In the genomic region with DNA sequence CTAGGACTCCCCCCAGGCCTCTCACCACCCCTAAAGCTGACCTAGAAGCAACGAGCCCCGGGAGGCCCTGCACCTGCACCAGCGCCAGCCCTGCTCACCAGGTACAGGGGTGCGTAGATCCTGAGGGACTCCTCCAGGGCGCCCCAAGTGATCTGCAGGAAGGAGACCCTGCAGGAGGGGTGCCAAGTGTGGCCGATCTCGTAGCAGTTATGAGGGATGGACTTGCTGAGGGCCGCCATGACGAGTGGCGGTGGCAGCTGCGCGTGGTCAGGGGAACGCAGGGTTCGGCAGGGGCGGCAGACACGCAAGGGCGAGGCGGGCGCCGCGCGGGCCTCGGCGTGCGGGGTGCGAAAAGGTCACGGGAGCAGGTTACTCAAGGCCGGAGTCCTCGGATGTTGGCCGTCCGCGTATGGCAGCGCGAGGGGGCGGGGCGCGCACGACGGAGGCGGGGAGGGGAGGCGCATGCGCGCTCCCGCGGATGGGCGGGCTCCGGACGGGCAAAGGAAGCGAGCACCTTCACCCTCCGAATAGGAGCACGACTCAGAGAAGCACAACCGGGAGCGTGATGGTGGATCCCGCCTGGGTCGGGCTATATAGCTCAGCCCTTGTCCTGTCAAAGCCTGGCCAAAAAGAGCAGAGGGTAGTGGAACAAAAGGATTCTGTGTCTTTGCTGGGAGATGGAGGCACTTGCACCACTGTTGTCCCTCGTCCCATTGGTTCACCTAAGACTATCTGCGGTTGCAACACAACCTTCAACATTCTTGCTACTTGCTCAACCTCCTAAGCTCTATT, we compare ENCODE assay signal across 8 mouse cellular contexts.
A peak's percentile ranks its signal among the peaks of the same experiment; 100 is the strongest.
DNase-seq lines count a peak whose midpoint lies in the region; ATAC-seq and TF ChIP-seq lines count a peak whose summit lies in the region.

No protein-coding gene starts in this region.

- H3K9me3 ChIP-seq in ES-E14 (ENCODE audit: control insufficient read depth, insufficient read depth, low read depth, low read length), result no peaks in the 10 kb centered on the region
- H3K9me3 ChIP-seq in forebrain, embryonic 16.5 days (ENCODE audit: control insufficient read depth, low read length), result no peaks in the 10 kb centered on the region
- H3K9me3 ChIP-seq in lung, embryonic 15.5 days, result no peaks in the 10 kb centered on the region

- H3K36me3 ChIP-seq in ES-E14 (ENCODE audit: control insufficient read depth, insufficient read depth, low read length, poor library complexity, severe bottlenecking), result no peaks in the 10 kb centered on the region
- H3K36me3 ChIP-seq in forebrain, embryonic 16.5 days (ENCODE audit: control insufficient read depth, insufficient read depth), result no peaks in the 10 kb centered on the region
- no peaks in the 10 kb centered on the region for H3K36me3 ChIP-seq in lung, embryonic 15.5 days

- H3K27ac ChIP-seq in ES-E14 (ENCODE audit: insufficient read depth, low read depth, low read length, poor library complexity, severe bottlenecking), result peak overlapping the region; percentile 48; the same call in 1 of the 2 replicates
- H3K27ac ChIP-seq in forebrain, embryonic 16.5 days (ENCODE audit: low read length), result peak overlapping the region; percentile 79
- peak overlapping the region; percentile 46; the same call in 1 of the 2 replicates for H3K27ac ChIP-seq in lung, embryonic 15.5 days

- under 1% methylated on average over 57 of the region's 57 CpGs for WGBS in forebrain, embryonic 16.5 days
- WGBS in lung, embryonic 15.5 days, result under 1% methylated on average over 57 of the region's 57 CpGs

- peaks cover 4 to 7% of the 10 kb centered on the region in 2 experiments; a peak in 3 of 4 replicates for H3K4me1 ChIP-seq in ES-E14 (ENCODE audit: control insufficient read depth in 2 of 2, insufficient read depth in 2 of 2, low read length in 2 of 2, poor library complexity in 1 of 2)
- peaks cover 21% of the 10 kb centered on the region for H3K4me1 ChIP-seq in forebrain, embryonic 16.5 days (replicated peaks; ENCODE audit: control insufficient read depth, insufficient read depth, low read length)
- H3K4me1 ChIP-seq in lung, embryonic 15.5 days, result peaks cover 20% of the 10 kb centered on the region

- H3K9ac ChIP-seq in ES-E14 (ENCODE audit: insufficient read depth, low read depth, low read length, poor library complexity, severe bottlenecking), result peak overlapping the region; percentile 86
- peak overlapping the region; percentile 86 for H3K9ac ChIP-seq in forebrain, embryonic 16.5 days (replicated peaks; ENCODE audit: low read depth, low read length)
- H3K9ac ChIP-seq in lung, embryonic 15.5 days, result peak overlapping the region; percentile 74

- no peaks in the 10 kb centered on the region for H3K27me3 ChIP-seq in forebrain, embryonic 16.5 days (replicated peaks; ENCODE audit: control insufficient read depth, insufficient read depth, low read length)
- no peaks in the 10 kb centered on the region for H3K27me3 ChIP-seq in lung, embryonic 15.5 days

- in situ Hi-C loops in ES-E14 (cut with MboI; ENCODE audit: low sequenced_read_pairs in 2 of 2, unreplicated experiment in 2 of 2), result no loop called here

- peak overlapping the region; percentile 68 for H3K4me2 ChIP-seq in forebrain, embryonic 16.5 days (ENCODE audit: low read length)
- H3K4me2 ChIP-seq in lung, embryonic 15.5 days, result peak overlapping the region; percentile 73

- H3K4me3 ChIP-seq in ES-E14 (ENCODE audit: insufficient read depth in 1 of 2, low read depth in 1 of 2, low read length in 2 of 2, poor library complexity in 1 of 2, severe bottlenecking in 1 of 2), result peak overlapping the region; percentile 94 to 98
- H3K4me3 ChIP-seq in forebrain, embryonic 16.5 days (replicated peaks; ENCODE audit: low read length), result peak overlapping the region; percentile 87
- peak overlapping the region; percentile 95 for H3K4me3 ChIP-seq in lung, embryonic 15.5 days

- peak; percentile 95 for ATAC-seq in forebrain, embryonic 16.5 days
- peak; percentile 93 for ATAC-seq in lung, embryonic 15.5 days (ENCODE audit: borderline replicate concordance, extremely low read depth, low FRiP score, low TSS enrichment)

- DNase-seq in ES-E14 (ENCODE audit: low read depth, low spot score), result peak; percentile 75
- peak; percentile 95 for DNase-seq in cerebellum, adult 11-12 months
- DNase-seq in heart, postnatal 4 days, result peak; percentile 94
- DNase-seq in layer of hippocampus, adult 8-10 months (ENCODE audit: low spot score in 2 of 2), result peak; percentile 87 to 92
- DNase-seq in ovary, adult 18-20 months (ENCODE audit: low spot score), result peak; percentile 86
- peak; percentile 90 for DNase-seq in thymus, postnatal 0 days (ENCODE audit: low spot score)

TF ChIP-seq in ES-E14, 5 proteins besides CTCF, POLR2A, EP300 and RAD21:
- TF ChIP-seq ZNF384 (IDR thresholded peaks at IDR 0.05; ENCODE audit: low read depth, low read length) (no peak), ZC3H11A (IDR thresholded peaks at IDR 0.05; ENCODE audit: borderline replicate concordance, low read depth, low read length) (no peak), HCFC1 (IDR thresholded peaks at IDR 0.05; ENCODE audit: borderline replicate concordance, insufficient read depth, low read length) (peak; percentile 54; the same call in 1 of the 2 replicates)

Comparison
In these comparisons a context has a peak if more than half of its experiments do, and no peak if none do; other contexts are left out.
1. Peak in every context shown above with its lines: DNase-seq, ATAC-seq, H3K4me3 ChIP-seq and H3K27ac ChIP-seq.